Mouse (Mus musculus) hindbrain, embryonic 14.5 days (tissue): ENCODE measurements around the gene Ablim1. TPM values are rescaled to one million over a fixed set of nuclear protein-coding genes. Genes with fewer than 3 reads are reported as not detected.
A peak's percentile ranks its signal among the peaks of the same experiment; 100 is the strongest.

Experiments
- ATAC-seq: fragments of 200-750 bp; cut with Nextera tagmentation; 2 replicates; pipeline ENCODE4 v1.8.0; 2017; ENCODE audit warnings: moderate number of reproducible peaks, mild to moderate bottlenecking, moderate TSS enrichment, moderate library complexity; ENCODE audit not compliant: low FRiP score
- DNase-seq: peaks from one replicate; pipeline ENCODE4 v3.0.0-alpha.2; 2015; ENCODE audit warnings: low spot score
- H3K27ac ChIP-seq: fragments of 300-500 bp; sonication (generic); 2 replicates; pipeline ENCODE4 v1.5.1; 2014; ENCODE audit warnings: mild to moderate bottlenecking, moderate library complexity
- H3K27me3 ChIP-seq: fragments of 300-500 bp; sonication (generic); 2 replicates; pipeline ENCODE4 v1.6.1; 2014; ENCODE audit warnings: mild to moderate bottlenecking, low read length, mixed read lengths; ENCODE audit not compliant: control insufficient read depth, insufficient read depth
- H3K36me3 ChIP-seq: fragments of 300-500 bp; sonication (generic); replicated peaks from 2 replicates; pipeline ENCODE4 v1.6.1; 2014; ENCODE audit not compliant: control insufficient read depth, insufficient read depth
- H3K4me1 ChIP-seq: fragments of 300-500 bp; sonication (generic); replicated peaks from 2 replicates; pipeline ENCODE4 v1.6.1; 2014; ENCODE audit warnings: antibody characterized with exemption, low read length, mixed read lengths; ENCODE audit not compliant: control insufficient read depth, insufficient read depth
- H3K4me2 ChIP-seq: fragments of 300-500 bp; sonication (generic); replicated peaks from 2 replicates; pipeline ENCODE4 v1.6.1; 2014; ENCODE audit warnings: mild to moderate bottlenecking, moderate library complexity
- H3K4me3 ChIP-seq: fragments of 300-500 bp; sonication (generic); replicated peaks from 2 replicates; pipeline ENCODE4 v1.5.1; 2014; ENCODE audit warnings: mild to moderate bottlenecking, low read length
- H3K9ac ChIP-seq: fragments of 300-500 bp; sonication (generic); 2 replicates; pipeline ENCODE4 v1.6.1; 2014
- H3K9me3 ChIP-seq: fragments of 300-500 bp; sonication (generic); 2 replicates; pipeline ENCODE4 v1.6.1; 2016; ENCODE audit warnings: low read length; ENCODE audit not compliant: control insufficient read depth
- whole genome bisulfite sequencing: fragments of 180-500 bp; shearing (Covaris S2); extraction: QIAGEN DNeasy Blood & Tissue Kit; methylation state at CpG from one replicate; pipeline ENCODE4 v1.1.7; 2014; 5-methylcytosine and 5-hydroxymethylcytosine counted together
- polyA plus RNA-seq: library from polyadenylated mRNA; unstranded; fragments of >200 nt; fragmentation: Nextera tagmentation; extraction: Ambion mirVana; gene quantifications from 2 replicates; pipeline ENCODE4 v1.2.1, GENCODE M21; 2014

Ablim1 gene
- polyA plus RNA-seq, 1 experiment from 2014 or later, result 56.6 TPM

DNA sequence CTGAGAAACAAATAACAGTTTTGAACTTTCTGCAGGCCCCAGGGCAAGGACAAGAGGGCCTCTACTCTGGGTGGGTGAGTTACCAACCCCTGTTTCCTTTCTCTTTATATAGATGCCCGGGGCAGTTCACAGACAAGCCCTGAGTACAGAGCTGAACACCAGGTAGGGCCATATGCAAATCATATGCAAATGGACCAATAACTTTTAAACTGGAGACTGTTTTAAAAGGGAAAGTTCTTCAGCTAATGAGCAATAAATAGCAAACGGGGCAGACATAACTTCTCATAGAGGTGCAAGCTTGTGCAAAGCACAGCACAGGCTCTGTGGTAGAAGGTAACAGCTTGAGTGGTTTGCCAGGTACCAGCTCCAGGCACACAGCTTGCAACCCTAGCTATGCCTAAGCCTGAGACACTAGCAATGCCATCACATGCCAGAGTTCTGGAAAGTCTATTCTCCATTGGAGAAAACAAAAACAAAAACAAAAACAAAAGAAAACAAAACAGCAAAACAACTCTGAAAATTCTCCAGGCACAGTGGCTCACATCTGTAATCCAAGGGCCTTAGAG, 225.8 kb downstream of the Ablim1 start:
- no peak overlapping the region for H3K27ac ChIP-seq
- H3K9ac ChIP-seq, result no peak overlapping the region
- no peak overlapping the region for H3K4me3 ChIP-seq
- DNase-seq (no peak), ATAC-seq (no peak)
- H3K4me2 ChIP-seq, result no peak overlapping the region
- H3K4me1 ChIP-seq, result no peaks in the 10 kb centered on the region
- no peaks in the 10 kb centered on the region for H3K27me3 ChIP-seq
- 80% methylated on average over 2 of the region's 2 CpGs for WGBS
- no peaks in the 10 kb centered on the region for H3K36me3 ChIP-seq
- H3K9me3 ChIP-seq, result no peaks in the 10 kb centered on the region

DNA sequence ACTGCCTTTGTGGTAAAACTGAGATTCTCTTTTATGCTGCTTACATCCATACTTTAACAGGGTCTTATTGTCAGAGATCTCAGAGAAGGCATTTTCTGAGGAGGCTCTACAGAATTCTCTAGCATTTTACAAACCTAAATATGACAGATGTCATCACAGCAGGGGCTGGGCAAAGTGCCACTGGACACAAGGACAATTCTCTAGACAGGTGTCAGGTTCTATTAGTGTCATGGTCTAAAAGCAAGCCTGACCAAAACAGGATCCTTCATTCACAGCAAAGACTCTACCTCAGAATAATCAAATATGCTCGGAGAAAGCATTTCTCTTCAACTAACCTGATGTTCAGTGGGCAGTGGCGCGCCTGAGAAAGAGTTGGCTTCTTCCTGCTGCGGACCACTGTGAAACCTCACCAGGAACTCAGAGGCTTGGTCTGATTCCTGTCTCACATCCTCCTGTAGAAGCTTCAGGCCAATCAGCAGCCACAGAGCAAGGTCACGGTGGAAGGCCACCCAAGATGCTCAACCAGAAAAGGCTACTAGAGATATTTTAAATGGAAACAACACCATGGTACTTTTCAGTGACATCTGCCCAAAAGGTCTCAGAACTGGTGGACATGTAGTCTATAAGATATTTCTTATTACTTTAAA, 230.1 kb downstream of the Ablim1 start:
- ATAC-seq, result no peak
- 86% methylated on average over 5 of the region's 5 CpGs for WGBS

DNA sequence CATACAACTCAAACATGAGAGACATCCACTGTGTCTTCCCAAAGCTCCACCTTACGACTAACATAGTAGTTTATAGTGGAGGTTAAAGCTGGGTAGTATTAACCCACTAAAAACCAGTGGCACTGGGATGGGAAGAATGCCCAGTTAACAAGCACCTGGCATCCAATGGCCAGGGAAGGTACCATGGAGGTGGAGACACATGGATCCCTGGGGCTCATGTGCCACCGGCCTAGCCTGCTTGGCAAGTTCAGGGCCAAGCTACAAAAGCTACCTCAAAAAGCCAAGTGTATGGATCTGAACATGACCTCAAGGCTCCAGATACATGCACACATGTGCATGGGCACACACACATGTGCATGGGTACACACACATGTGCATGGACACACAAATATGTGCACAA, 230.8 kb downstream of the Ablim1 start:
- no peak for DNase-seq
- Histone ChIP-seq H3K27ac (no peak overlapping the region), H3K4me2 (no peak overlapping the region), H3K9ac (no peak overlapping the region), H3K4me3 (no peak overlapping the region), H3K4me1 (peaks cover 4% of the 10 kb centered on the region; the same call in 1 of the 2 replicates), H3K36me3 (no peaks in the 10 kb centered on the region), H3K9me3 (no peaks in the 10 kb centered on the region), H3K27me3 (no peaks in the 10 kb centered on the region)
- WGBS, result 98% methylated on average over 2 of the region's 2 CpGs
- ATAC-seq, result no peak

More for the DNA sequence above, 230.1 kb downstream of the Ablim1 start:
- Histone ChIP-seq H3K36me3 (no peaks in the 10 kb centered on the region), H3K9me3 (no peaks in the 10 kb centered on the region), H3K4me1 (no peaks in the 10 kb centered on the region), H3K4me2 (no peak overlapping the region), H3K4me3 (no peak overlapping the region), H3K27ac (no peak overlapping the region), H3K9ac (no peak overlapping the region), H3K27me3 (no peaks in the 10 kb centered on the region)
- no peak for DNase-seq

DNA sequence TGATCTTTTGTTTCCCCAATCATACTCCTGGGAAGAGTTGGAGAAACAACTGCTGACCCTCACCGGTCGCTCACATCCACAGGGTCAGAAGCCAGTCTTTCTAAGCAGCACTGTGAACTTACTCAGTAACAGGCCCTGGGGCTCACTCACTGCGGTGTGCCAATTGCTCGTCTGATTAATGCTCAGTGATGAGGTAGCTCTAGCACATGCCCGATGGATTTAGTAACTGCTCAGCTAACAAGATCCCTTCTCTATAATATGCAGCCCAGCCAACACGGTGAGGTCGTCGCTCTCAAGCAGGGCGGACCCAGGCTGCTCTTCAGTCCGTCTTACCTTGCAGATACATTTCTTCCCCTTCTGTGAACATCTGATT, 231.6 kb downstream of the Ablim1 start:
- Histone ChIP-seq H3K9me3 (no peaks in the 10 kb centered on the region), H3K27me3 (no peaks in the 10 kb centered on the region), H3K9ac (no peak overlapping the region), H3K27ac (no peak overlapping the region), H3K4me1 (peaks cover 12% of the 10 kb centered on the region; the same call in 1 of the 2 replicates), H3K4me3 (no peak overlapping the region), H3K36me3 (no peaks in the 10 kb centered on the region), H3K4me2 (no peak overlapping the region)
- no peak for ATAC-seq
- DNase-seq, result no peak
- 78% methylated on average over 10 of the region's 10 CpGs for WGBS

DNA sequence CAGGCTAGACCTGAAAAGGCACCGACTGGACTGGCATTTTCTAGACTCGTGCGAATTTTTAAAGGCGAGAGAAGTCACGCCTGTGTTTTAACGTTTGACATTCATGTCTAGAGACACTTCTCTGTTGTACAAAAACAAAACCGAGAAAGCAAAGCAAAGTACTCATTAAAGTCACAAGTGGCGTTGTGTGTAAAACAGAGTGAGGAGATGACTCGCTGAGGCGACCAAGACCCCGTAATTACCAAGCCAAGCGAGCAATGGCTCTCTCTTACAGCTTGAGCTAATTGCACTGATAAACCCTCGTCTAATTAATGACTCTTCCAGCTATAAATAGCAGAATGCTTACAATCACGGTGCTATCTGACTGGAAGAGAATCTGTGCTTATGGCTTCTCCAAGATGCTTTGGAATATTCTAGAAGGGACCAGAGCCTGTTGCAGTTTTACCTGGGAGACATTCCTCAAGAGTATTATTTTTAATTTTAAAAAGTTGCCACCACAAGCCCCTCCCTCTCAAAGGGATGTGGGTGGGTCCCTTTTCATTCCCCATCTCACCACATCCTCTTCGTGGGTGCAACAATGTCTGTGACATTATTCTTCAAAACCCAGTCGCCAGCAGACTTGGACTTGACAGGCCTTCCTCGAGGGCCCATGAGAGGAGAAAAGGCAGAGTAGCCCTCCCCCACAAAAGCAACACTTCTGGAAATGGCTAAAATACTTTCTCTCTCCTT, 232.1 kb downstream of the Ablim1 start:
- DNase-seq, result no peak
- H3K9me3 ChIP-seq, result no peaks in the 10 kb centered on the region
- H3K4me2 ChIP-seq, result no peak overlapping the region
- no peaks in the 10 kb centered on the region for H3K27me3 ChIP-seq
- ATAC-seq, result no peak
- no peak overlapping the region for H3K27ac ChIP-seq
- no peaks in the 10 kb centered on the region for H3K36me3 ChIP-seq
- no peak overlapping the region for H3K9ac ChIP-seq
- peaks cover 17% of the 10 kb centered on the region; the same call in 1 of the 2 replicates for H3K4me1 ChIP-seq
- no peak overlapping the region for H3K4me3 ChIP-seq
- 73% methylated on average over 17 of the region's 17 CpGs for WGBS

DNA sequence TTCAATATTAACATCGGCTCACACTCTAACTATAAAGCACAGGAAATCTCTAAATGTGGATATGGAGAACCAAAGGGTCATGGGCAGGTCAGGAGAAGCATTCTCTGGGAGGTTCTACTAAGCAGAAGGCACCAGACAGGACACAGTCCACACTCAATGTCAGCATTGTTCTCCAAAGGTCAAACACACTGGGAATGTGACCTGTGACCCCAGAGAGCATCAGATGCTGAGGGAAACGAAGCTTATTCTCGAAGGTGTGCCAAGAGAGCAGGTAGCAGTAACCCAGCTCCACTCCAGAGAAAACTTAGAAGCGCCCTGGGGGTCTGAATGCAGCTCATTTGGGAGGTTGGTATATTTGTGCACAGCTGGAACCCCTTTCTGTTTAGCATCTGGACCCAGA, 233.2 kb downstream of the Ablim1 start:
- H3K27me3 ChIP-seq, result no peaks in the 10 kb centered on the region
- H3K27ac ChIP-seq, result no peak overlapping the region
- no peak overlapping the region for H3K4me2 ChIP-seq
- H3K9ac ChIP-seq, result no peak overlapping the region
- no peaks in the 10 kb centered on the region for H3K9me3 ChIP-seq
- no peaks in the 10 kb centered on the region for H3K36me3 ChIP-seq
- H3K4me3 ChIP-seq, result no peak overlapping the region
- no peak for DNase-seq
- 58% methylated on average over 4 of the region's 4 CpGs for WGBS
- H3K4me1 ChIP-seq, result peaks cover 20% of the 10 kb centered on the region
- ATAC-seq, result no peak

DNA sequence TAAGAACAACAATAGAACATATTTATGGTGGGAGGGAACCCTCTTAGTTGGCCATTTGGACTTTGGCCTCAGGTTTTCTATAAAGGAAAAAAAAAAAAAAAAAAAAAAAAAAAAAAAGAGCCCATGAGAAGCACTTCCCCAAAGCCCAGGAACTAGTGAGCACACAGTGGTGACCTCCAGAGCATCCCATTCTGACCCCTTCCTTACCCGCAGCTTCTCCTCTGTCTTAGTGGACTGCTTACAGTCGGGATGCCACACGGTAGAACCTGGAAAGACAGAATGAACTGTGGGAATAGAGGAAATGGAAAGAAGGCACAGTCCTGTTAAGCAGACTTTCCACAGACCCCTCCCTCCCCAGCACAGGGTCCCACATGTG, 235.1 kb downstream of the Ablim1 start:
- no peaks in the 10 kb centered on the region for H3K27me3 ChIP-seq
- 91% methylated on average over 3 of the region's 3 CpGs for WGBS
- H3K36me3 ChIP-seq, result no peaks in the 10 kb centered on the region
- ATAC-seq (no peak), DNase-seq (no peak)
- H3K9ac ChIP-seq, result no peak overlapping the region
- H3K4me3 ChIP-seq, result no peak overlapping the region
- no peak overlapping the region for H3K4me2 ChIP-seq
- peaks cover 20% of the 10 kb centered on the region for H3K4me1 ChIP-seq
- no peaks in the 10 kb centered on the region for H3K9me3 ChIP-seq
- H3K27ac ChIP-seq, result no peak overlapping the region

DNA sequence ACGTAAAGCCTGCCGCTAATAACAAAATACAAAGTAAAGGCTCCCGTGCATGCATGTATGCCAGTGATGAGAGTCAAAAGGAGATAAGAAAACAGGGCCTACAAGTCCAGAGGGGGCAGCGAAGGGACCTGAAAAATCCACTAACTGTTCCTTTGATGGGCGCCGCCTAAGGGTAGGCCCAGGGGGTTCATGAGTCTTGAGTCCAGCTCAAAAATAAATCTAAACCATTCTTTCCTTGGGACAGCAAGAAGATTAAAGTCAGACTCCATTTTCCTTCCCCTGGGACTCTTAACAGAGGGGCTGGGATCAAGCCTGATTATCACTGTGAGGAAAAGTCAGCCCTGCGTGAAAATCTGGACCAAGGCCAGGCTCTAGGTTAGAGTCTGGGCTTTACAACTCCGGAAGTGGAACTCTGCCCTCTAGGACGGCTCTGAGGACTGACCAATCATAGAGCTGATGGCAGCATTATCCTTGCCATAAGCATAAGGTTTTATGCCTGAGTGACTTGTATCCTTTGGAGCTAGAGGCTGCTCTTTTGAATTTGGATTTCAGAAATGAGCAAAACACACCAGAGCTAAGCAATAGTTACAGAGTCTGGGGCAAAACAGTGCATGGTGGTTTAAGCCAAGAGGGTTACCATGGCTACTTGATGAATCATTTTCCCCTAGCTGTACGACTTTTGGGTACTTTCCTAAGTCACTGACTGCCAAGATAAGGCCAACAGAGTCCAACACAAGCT, 235.7 kb downstream of the Ablim1 start:
- Histone ChIP-seq H3K9ac (no peak overlapping the region), H3K27me3 (no peaks in the 10 kb centered on the region), H3K4me1 (peaks cover 20% of the 10 kb centered on the region), H3K27ac (peak overlapping the region; percentile 58), H3K4me2 (no peak overlapping the region), H3K4me3 (no peak overlapping the region), H3K36me3 (no peaks in the 10 kb centered on the region), H3K9me3 (no peaks in the 10 kb centered on the region)
- DNase-seq, result peak; percentile 58
- WGBS, result 45% methylated on average over 10 of the region's 10 CpGs
- peak; percentile 60 for ATAC-seq
